Comparison of ENCODE assay signal across 8 mouse cellular contexts in the genomic region with DNA sequence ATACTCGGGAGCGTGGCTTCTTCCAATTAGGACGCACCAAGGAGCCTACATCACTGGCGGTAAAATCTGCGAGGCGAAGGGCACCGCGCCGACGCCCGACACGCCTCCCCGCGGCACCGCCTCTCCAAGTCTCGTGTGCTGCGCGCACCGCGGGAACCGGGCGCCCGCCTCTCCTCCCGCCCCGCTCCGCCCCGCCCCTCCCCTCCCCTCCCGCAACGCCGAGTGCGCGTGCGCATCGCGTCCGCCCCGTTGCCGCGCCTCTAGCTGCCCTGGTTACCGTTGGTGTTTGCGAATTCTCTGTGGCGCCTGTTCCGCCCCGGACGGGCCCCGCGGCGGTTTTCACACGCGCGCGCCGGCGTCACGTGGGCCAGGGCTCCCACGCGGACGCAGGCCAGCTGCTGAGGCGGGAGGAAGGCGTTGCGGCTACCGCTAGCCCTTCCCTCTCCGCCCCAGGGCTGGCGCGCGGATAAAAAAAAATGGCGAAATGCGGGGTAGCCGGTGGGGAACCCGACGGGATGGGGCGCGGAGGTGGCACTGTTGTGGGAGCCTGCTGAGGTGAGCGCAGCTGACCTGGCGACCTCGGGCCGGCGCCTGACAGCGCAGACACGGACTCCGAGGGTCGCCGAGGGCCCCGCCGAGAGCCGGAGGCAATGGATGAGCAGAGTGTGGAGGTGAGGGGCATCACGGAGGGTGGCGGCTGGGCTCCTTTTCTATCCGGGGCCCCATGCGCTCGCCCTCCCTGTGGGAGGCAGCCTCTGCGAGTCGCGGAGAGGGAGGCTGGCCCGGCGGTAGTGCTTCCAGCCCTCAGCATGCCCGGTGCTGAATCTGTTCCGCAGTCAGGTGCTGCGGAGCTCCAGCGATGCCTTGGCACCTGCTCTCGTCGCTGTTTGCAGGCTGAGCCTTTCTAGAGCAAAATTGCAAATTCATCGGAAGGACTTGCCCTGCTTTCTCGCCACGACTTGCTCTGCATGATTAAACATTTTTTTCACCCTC. TPM values are rescaled to one million over a fixed set of nuclear protein-coding genes. Genes with fewer than 3 reads are reported as not detected.
DNase-seq lines count a peak whose midpoint lies in the region; ATAC-seq and TF ChIP-seq lines count a peak whose summit lies in the region.

Gene Trim37 (plus strand): TSS at position 254 of the 993 bp plus-strand sequence.

- H3K4me2 ChIP-seq in lung, postnatal 0 days (replicated peaks; ENCODE audit: low read depth, low read length): peak within 1 kb of the TSS; percentile 96

- DNase-seq in MN1 (ENCODE audit: low spot score): peak; percentile 95
- peak; percentile 85 for DNase-seq in cerebellum, adult 9-10 months
- peak; percentile 92 for DNase-seq in hindbrain, embryonic 10.5 days (ENCODE audit: low spot score)
- peak; percentile 92 for DNase-seq in layer of hippocampus, adult 9-11 months
- DNase-seq in lung, postnatal 0 days (ENCODE audit: low spot score): peak; percentile 96
- DNase-seq in ovary, postnatal 14 days (ENCODE audit: low spot score): peak; percentile 72
- peak; percentile 85 for DNase-seq in thymus, postnatal 14 days

- peaks cover 58% of the 10 kb centered on the region for H3K36me3 ChIP-seq in hindbrain, embryonic 10.5 days
- H3K36me3 ChIP-seq in lung, postnatal 0 days (ENCODE audit: insufficient read depth, low read length): peaks cover 8% of the 10 kb centered on the region; the same call in 1 of the 2 replicates

- peaks cover 29% of the 10 kb centered on the region for H3K4me1 ChIP-seq in hindbrain, embryonic 10.5 days (replicated peaks)
- H3K4me1 ChIP-seq in lung, postnatal 0 days (ENCODE audit: insufficient read depth, low read depth, low read length): peaks cover 4% of the 10 kb centered on the region; the same call in 1 of the 2 replicates

- H3K9me3 ChIP-seq in hindbrain, embryonic 10.5 days: no peaks in the 10 kb centered on the region
- H3K9me3 ChIP-seq in lung, postnatal 0 days (ENCODE audit: low read length): no peaks in the 10 kb centered on the region

- H3K27ac ChIP-seq in hindbrain, embryonic 10.5 days: peak within 1 kb of the TSS; percentile 94
- H3K27ac ChIP-seq in lung, postnatal 0 days (ENCODE audit: low read length): peak within 1 kb of the TSS; percentile 79

- under 1% methylated on average over 105 of the region's 105 CpGs for WGBS in hindbrain, embryonic 10.5 days
- WGBS in lung, postnatal 0 days: under 1% methylated on average over 94 of the region's 105 CpGs

- H3K9ac ChIP-seq in lung, postnatal 0 days (replicated peaks; ENCODE audit: low read depth): peak within 1 kb of the TSS; percentile 64

- no peak for TF ChIP-seq EP300 in lung, postnatal 0 days (IDR thresholded peaks at IDR 0.05)

- no peak for TF ChIP-seq CTCF in lung, postnatal 0 days (IDR thresholded peaks at IDR 0.05)

- peak; percentile 95 for ATAC-seq in frontal cortex, adult (ENCODE audit: low TSS enrichment)
- peak; percentile 95 for ATAC-seq in lung, postnatal 0 days

- peak within 1 kb of the TSS; percentile 85 for H3K4me3 ChIP-seq in hindbrain, embryonic 10.5 days
- H3K4me3 ChIP-seq in lung, postnatal 0 days (ENCODE audit: low read depth, low read length): peak within 1 kb of the TSS; percentile 91

- no peaks in the 10 kb centered on the region for H3K27me3 ChIP-seq in hindbrain, embryonic 10.5 days (ENCODE audit: insufficient read depth, poor library complexity, severe bottlenecking)
- no peaks in the 10 kb centered on the region for H3K27me3 ChIP-seq in lung, postnatal 0 days (replicated peaks; ENCODE audit: insufficient read depth, low read length)

RNA-seq across cellular contexts. Expression of gene Trim37, which starts in this region (rescaled TPM):
- polyA plus RNA-seq in hindbrain, embryonic 10.5 days (2016; fragmentation: Nextera tagmentation; extraction: Ambion mirVana): 64.4 and 65.5 TPM in 2 replicates
- polyA plus RNA-seq in lung, postnatal 0 days (2015; fragmentation: Nextera tagmentation; extraction: Ambion mirVana): 11.0 and 11.1 TPM in 2 replicates

Comparison
In these comparisons a context has a peak if more than half of its experiments do, and no peak if none do; other contexts are left out.
1. Peak in every context shown above with its lines: DNase-seq, ATAC-seq, H3K4me3 ChIP-seq and H3K27ac ChIP-seq.